Mouse (Mus musculus) forebrain, embryonic 16.5 days (tissue): ENCODE data around the gene Oard1. TPM values are rescaled to one million over a fixed set of nuclear protein-coding genes. Genes with fewer than 3 reads are reported as not detected.
A peak's percentile ranks its signal among the peaks of the same experiment; 100 is the strongest.

ENCODE experiments used
- ATAC-seq: fragments of 200-750 bp; cut with Nextera tagmentation; 2 replicates; pipeline ENCODE4 v1.8.0; 2017; ENCODE audit warnings: mild to moderate bottlenecking, moderate library complexity
- H3K27ac ChIP-seq: fragments of 300-500 bp; sonication (generic); 2 replicates; pipeline ENCODE4 v1.5.1; 2014; ENCODE audit warnings: low read length, control low read depth
- H3K27me3 ChIP-seq: fragments of 300-500 bp; sonication (generic); replicated peaks from 2 replicates; pipeline ENCODE4 v1.6.1; 2014; ENCODE audit warnings: low read length; ENCODE audit not compliant: control insufficient read depth, insufficient read depth
- H3K36me3 ChIP-seq: fragments of 300-500 bp; sonication (generic); 2 replicates; pipeline ENCODE4 v1.6.1; 2014; ENCODE audit not compliant: control insufficient read depth, insufficient read depth
- H3K4me1 ChIP-seq: fragments of 300-500 bp; sonication (generic); replicated peaks from 2 replicates; pipeline ENCODE4 v1.6.1; 2014; ENCODE audit warnings: low read length; ENCODE audit not compliant: control insufficient read depth, insufficient read depth
- H3K4me2 ChIP-seq: fragments of 300-500 bp; sonication (generic); 2 replicates; pipeline ENCODE4 v1.6.1; 2014; ENCODE audit warnings: mild to moderate bottlenecking, low read length, control low read depth
- H3K4me3 ChIP-seq: fragments of 300-500 bp; sonication (generic); replicated peaks from 2 replicates; pipeline ENCODE4 v1.5.1; 2014; ENCODE audit warnings: mild to moderate bottlenecking, low read length, control low read depth
- H3K9ac ChIP-seq: fragments of 300-500 bp; sonication (generic); replicated peaks from 2 replicates; pipeline ENCODE4 v1.6.1; 2014; ENCODE audit warnings: low read depth, low read length, control low read depth
- H3K9me3 ChIP-seq: fragments of 300-500 bp; sonication (generic); 2 replicates; pipeline ENCODE4 v1.6.1; 2016; ENCODE audit warnings: low read length; ENCODE audit not compliant: control insufficient read depth
- WGBS: fragments of 180-500 bp; shearing (Covaris S2); extraction: QIAGEN DNeasy Blood & Tissue Kit; methylation state at CpG from one replicate; pipeline ENCODE4 v1.1.7; 2014; 5-methylcytosine and 5-hydroxymethylcytosine counted together
- polyA plus RNA-seq: library from polyadenylated mRNA; unstranded; fragments of >200 nt; fragmentation: Nextera tagmentation; extraction: Ambion mirVana; gene quantifications from 2 replicates; pipeline ENCODE4 v1.2.1, GENCODE M21; 2015

Oard1 gene
- polyA plus RNA-seq, 1 experiment from 2014 or later = 49.1 TPM

DNA sequence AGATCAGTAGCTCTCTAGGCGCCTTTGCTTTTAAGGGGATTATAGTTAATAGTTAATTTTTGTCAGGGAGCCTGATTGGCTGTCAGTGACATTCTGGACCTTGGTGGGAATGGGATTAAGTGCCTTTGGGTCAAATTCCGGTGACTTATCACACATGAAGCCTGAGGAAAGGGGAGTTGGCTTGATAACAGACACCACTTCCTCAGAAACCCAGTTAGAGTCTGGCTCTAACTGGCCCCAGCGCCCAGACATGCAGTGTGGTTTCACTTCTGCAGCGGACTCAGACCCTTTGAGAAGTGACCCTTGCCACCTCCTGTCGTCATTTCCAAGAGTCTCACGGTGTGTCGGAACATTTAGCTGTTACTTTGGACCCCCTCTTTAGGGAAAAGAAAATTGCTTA lies 8.4 kb downstream of the Oard1 start:
- WGBS = 88% methylated on average over 7 of the region's 7 CpGs
- H3K27me3 ChIP-seq = no peaks in the 10 kb centered on the region
- no peak for ATAC-seq

DNA sequence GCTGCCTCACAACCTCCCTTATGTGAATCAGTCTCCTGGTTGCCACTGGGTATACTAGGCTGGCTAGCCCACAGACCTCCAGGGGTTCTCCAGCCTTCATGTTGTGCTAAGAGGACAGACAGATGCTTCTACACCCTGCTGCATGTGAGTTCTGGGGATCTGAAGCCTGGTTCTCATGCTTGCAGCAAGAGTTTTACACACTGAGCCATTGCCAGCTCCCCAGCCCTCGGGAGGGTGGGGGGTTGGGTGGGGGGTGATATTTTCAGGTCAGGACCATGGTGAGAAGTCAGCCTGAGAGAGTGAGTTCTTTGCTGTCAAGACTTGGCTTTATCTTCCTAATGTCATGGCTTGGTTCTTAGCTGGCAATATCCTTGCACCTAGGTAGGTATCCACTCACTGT lies 9.0 kb downstream of the Oard1 start:
- Histone ChIP-seq H3K27ac (no peak overlapping the region), H3K9ac (no peak overlapping the region), H3K4me2 (no peak overlapping the region), H3K4me3 (no peak overlapping the region), H3K36me3 (no peaks in the 10 kb centered on the region; the same call in 1 of the 2 replicates), H3K4me1 (no peaks in the 10 kb centered on the region), H3K27me3 (no peaks in the 10 kb centered on the region), H3K9me3 (no peaks in the 10 kb centered on the region)
- WGBS = 94% methylated on average over 1 of the region's 1 CpGs
- ATAC-seq = no peak

More for the DNA sequence above, 8.4 kb downstream of the Oard1 start:
- Histone ChIP-seq H3K4me2 (no peak overlapping the region), H3K27ac (no peak overlapping the region), H3K36me3 (no peaks in the 10 kb centered on the region; the same call in 1 of the 2 replicates), H3K9me3 (no peaks in the 10 kb centered on the region), H3K9ac (no peak overlapping the region), H3K4me1 (no peaks in the 10 kb centered on the region), H3K4me3 (no peak overlapping the region)

DNA sequence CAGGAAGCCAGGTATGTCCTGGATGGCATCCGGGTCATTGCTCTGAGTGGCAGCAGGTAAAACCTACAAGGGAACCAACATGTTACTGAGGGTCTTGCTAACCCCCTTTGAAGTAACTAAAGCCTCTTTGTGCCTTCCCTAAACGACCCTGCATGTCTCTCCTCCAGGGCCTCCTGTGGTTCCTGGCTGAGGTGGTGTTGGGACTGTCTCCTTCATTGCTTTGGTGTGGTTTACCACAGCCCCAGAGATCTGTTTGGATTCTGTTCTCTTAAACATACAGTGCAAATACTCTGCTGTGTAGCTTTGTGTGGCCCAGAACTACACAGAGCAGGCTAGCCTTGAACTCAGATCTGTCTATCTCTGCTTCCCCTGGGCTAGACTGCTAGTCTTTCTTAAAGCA lies 9.8 kb downstream of the Oard1 start:
- Histone ChIP-seq H3K4me2 (no peak overlapping the region), H3K27me3 (no peaks in the 10 kb centered on the region), H3K9ac (no peak overlapping the region), H3K4me1 (no peaks in the 10 kb centered on the region), H3K36me3 (no peaks in the 10 kb centered on the region; the same call in 1 of the 2 replicates), H3K4me3 (no peak overlapping the region), H3K27ac (no peak overlapping the region), H3K9me3 (no peaks in the 10 kb centered on the region)
- WGBS = 63% methylated on average over 2 of the region's 2 CpGs
- no peak for ATAC-seq

DNA sequence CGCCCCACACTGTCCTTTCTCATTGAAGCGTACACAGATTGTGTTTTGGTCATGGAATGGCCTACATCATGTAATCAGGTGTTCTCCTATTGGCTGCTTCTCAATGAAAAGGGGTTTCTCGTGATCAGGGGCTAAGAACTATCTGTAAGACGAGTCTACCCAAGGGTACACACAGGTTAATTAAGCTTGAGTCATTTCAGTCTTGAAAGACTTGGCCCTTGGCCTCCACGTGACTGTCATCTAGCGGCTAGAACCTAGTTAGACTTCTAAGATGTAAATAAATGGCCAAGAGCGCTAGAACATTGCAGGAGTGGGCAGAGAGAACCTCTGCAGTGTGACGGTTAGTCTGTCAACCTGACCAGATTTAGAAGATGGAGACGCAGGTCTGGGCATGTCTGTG lies 14.4 kb downstream of the Oard1 start:
- H3K4me3 ChIP-seq = no peak overlapping the region
- no peak overlapping the region for H3K27ac ChIP-seq
- H3K27me3 ChIP-seq = no peaks in the 10 kb centered on the region
- no peaks in the 10 kb centered on the region for H3K36me3 ChIP-seq
- no peak for ATAC-seq
- no peak overlapping the region for H3K4me2 ChIP-seq
- 74% methylated on average over 9 of the region's 9 CpGs for WGBS
- no peak overlapping the region for H3K9ac ChIP-seq
- peaks cover 7% of the 10 kb centered on the region; the same call in 1 of the 2 replicates for H3K4me1 ChIP-seq
- H3K9me3 ChIP-seq = no peaks in the 10 kb centered on the region

DNA sequence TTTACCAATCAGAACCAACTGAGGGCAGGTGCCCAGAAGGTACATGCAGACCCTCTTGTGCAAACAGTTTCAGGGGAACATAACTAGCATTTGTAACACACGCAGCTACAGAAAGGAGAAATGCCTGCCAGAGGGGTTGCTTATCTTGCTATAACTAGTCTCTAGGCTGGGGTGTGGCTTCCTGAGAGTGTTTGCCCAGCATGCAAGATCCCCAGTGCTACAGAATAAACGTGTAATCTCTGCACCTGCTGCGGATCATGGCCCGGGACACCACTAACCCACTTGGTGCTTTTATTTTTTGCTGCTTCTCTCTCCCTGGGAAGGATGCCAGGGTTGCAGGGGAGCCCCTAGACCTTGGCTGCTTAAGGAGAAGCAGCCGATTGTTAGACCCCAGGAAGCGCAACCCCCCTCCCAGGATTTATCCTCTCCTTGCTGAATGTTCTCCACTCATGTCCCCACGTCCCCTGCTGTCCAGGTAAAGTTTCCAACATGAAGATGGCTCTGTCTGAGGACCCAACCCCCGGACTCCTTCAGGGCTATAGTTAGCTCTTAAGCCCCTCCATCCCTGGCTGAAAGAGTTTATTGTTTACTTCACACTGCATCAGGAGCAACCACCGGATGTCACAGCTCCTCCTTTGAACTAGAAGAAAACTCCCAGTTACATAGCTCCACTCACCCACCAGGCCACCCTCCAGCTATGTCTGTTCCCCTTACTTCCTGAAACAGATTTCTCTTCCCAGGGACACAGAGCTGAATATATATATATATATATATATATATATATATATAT lies 16.2 kb downstream of the Oard1 start:
- Histone ChIP-seq H3K4me2 (no peak overlapping the region), H3K27me3 (no peaks in the 10 kb centered on the region), H3K27ac (no peak overlapping the region), H3K4me3 (no peak overlapping the region), H3K4me1 (peaks cover 7% of the 10 kb centered on the region; the same call in 1 of the 2 replicates), H3K36me3 (no peaks in the 10 kb centered on the region), H3K9ac (0 out of 2 replicates have a peak overlapping the region, but pooled peaks have one; percentile 1), H3K9me3 (no peaks in the 10 kb centered on the region)
- ATAC-seq = no peak
- WGBS = 18% methylated on average over 9 of the region's 9 CpGs

DNA sequence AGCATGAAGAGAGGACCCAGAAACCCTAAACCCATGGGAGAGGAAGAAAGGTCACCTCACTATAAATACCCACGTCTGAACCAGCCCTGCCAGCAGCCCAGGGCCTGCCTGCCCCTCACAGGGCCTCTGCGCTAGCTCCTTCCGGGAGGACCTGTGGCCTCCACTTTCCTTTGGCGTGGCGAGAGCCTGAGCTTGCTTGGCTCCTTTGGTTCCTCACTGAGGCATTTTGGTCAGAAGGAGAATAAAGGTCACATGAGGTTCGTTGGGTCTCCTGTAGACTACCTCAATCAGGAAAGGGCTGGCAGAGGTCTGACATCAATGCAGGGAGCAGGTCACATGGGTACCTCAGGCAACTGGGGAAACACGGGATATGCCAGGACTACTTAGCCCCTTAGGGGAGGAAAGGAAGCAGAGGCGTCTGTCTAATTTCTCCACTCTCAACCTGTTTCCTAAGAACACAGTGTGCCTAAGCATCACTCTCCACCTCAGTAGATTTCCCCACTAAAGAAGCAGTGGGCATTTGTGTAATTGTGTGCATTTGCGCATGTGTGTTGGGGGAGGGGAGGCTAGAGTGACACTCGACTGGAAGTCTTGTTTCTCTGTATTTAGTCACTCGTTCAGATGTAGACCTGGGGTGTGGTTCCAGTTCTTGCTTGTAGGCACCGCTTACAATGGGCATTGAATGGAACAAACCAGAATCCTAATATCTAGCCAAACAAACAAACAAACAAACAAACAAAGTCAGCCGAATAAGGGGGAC lies 17.4 kb downstream of the Oard1 start:
- no peaks in the 10 kb centered on the region for H3K36me3 ChIP-seq
- no peaks in the 10 kb centered on the region for H3K27me3 ChIP-seq
- H3K4me2 ChIP-seq = no peak overlapping the region
- H3K27ac ChIP-seq = no peak overlapping the region
- no peak overlapping the region for H3K9ac ChIP-seq
- H3K4me3 ChIP-seq = no peak overlapping the region
- no peak for ATAC-seq
- peaks cover 7% of the 10 kb centered on the region; the same call in 1 of the 2 replicates for H3K4me1 ChIP-seq
- 79% methylated on average over 13 of the region's 13 CpGs for WGBS
- H3K9me3 ChIP-seq = no peaks in the 10 kb centered on the region

DNA sequence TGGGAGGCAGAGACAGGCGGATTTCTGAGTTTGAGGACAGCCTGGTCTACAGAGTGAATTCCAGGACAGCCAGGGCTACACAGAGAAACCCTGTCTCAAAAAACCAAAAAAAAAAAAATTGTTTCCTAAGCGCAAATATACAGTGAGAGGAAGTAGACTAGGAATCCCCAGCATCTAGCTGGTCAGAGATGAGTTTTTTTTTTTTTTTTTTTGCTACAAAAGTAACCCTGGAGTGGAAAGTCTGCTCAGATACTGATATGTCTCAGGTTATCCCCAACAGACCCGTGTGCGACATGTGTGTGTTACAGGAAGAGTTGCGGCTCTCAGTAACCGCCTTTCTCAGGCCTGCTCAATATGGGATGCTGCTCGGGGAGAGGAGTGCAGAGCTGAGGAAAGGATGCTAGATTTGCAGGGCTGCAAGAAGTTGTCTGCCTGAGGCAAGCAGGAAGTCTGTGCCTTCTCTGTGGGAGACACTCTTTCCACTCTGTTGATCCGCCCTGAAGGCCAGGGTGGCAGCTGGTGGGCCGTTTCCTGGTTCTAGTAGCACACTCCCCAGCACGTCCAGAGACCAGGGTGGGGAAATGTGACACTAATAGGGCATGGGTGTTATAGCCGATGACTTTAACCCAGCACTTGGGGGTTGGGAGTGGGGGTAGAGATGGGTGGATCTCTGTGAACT lies 18.2 kb downstream of the Oard1 start:
- H3K4me1 ChIP-seq = peaks cover 10% of the 10 kb centered on the region
- H3K27me3 ChIP-seq = no peaks in the 10 kb centered on the region
- WGBS = 86% methylated on average over 11 of the region's 11 CpGs
- no peaks in the 10 kb centered on the region for H3K9me3 ChIP-seq
- ATAC-seq = no peak
- H3K4me3 ChIP-seq = no peak overlapping the region
- H3K4me2 ChIP-seq = no peak overlapping the region
- no peaks in the 10 kb centered on the region for H3K36me3 ChIP-seq
- no peak overlapping the region for H3K9ac ChIP-seq
- H3K27ac ChIP-seq = no peak overlapping the region

DNA sequence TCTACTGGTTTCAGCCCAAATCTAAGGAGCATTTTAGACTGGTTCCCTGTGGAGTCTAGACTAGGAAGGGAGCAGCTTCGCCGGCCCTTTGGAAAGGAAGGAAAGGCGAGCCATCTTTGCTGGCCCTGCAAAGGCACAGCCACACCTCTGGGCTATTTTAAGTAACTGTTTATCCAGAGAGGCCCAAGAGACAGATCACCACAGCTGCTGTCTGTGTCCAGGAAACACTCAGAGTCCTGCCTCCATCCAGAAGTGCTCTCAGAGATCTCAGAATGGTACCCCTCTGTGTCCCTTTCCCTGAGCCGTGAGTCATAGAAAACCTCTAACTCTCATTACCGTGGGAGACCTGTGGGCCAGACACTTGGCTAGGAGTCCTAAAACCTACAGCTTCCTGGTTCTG lies 20.6 kb downstream of the Oard1 start:
- H3K4me2 ChIP-seq = no peak overlapping the region
- H3K27ac ChIP-seq = no peak overlapping the region
- 70% methylated on average over 5 of the region's 5 CpGs for whole genome bisulfite sequencing
- H3K9ac ChIP-seq = no peak overlapping the region
- no peak overlapping the region for H3K4me3 ChIP-seq
- no peaks in the 10 kb centered on the region for H3K36me3 ChIP-seq
- ATAC-seq = no peak
- H3K27me3 ChIP-seq = no peaks in the 10 kb centered on the region
- no peaks in the 10 kb centered on the region for H3K9me3 ChIP-seq
- peaks cover 10% of the 10 kb centered on the region for H3K4me1 ChIP-seq

DNA sequence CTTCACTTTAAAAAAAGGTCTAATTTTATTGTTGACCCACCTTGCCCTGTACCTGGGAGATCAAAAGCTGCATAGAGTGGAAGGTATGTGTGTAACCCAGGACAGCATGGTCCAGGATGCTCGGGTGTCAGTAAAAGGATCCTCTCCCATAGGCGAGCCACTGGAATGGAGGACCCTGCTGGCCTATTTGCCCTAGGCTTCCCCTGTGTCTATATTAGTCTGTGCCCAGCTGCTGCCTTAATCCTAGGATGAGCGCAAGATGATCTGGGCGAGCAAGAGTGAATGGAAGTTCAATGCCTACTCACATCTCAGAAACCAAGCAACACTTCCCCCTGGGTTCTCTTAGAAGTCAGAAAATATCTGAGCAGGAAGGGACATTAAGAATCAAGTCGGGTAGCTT lies 21.2 kb downstream of the Oard1 start:
- ATAC-seq = no peak
- Histone ChIP-seq H3K4me2 (no peak overlapping the region), H3K9me3 (no peaks in the 10 kb centered on the region), H3K27ac (no peak overlapping the region), H3K9ac (no peak overlapping the region), H3K36me3 (no peaks in the 10 kb centered on the region), H3K4me1 (peaks cover 5% of the 10 kb centered on the region), H3K27me3 (no peaks in the 10 kb centered on the region), H3K4me3 (no peak overlapping the region)
- WGBS = 86% methylated on average over 5 of the region's 5 CpGs
